Mouse (Mus musculus): Measurements from ENCODE around the gene Uap1. TPM values are rescaled to one million over a fixed set of nuclear protein-coding genes. Genes with fewer than 3 reads are reported as not detected.

The Uap1 gene
- polyA plus RNA-seq (2012; rRNA removed; ENCODE audit: low replicate concordance), result 9.1 and 11.6 TPM in 2 replicates

GRCm38 (mm10) chr1:170174814-170175332 is at the start of gene Uap1:
Uap1 (minus strand) TSS chr1:170174957.

GRCm38 (mm10) chr1:170214757-170215522 is 40.2 kb upstream of the Uap1 start, which contains the start of gene Uhmk1:
Uhmk1 (minus strand) TSS chr1:170215397.

GRCm38 (mm10) chr1:170110516-170111332 is 64.0 kb downstream of the Uap1 start, which contains the start of gene Ddr2:
Ddr2 (minus strand) TSS chr1:170110762.

Other genes with a start within 250 kb of the Uap1 start
- gene Ccdc190, start 246.3 kb downstream of the Uap1 start, polyA plus RNA-seq (2012; rRNA removed; ENCODE audit: low replicate concordance), result 0.08 and 0.25 TPM in 2 replicates
- gene Hsd17b7, start 205.7 kb downstream of the Uap1 start, polyA plus RNA-seq (2012; rRNA removed; ENCODE audit: low replicate concordance), result 1.9 and 2.3 TPM in 2 replicates
- 1.5 and 3.7 TPM in 2 replicates for gene Ddr2, start 64.2 kb downstream of the Uap1 start, polyA plus RNA-seq (2012; rRNA removed; ENCODE audit: low replicate concordance)
- 2.1 and 2.5 TPM in 2 replicates for gene Uhmk1, start 40.4 kb upstream of the Uap1 start, polyA plus RNA-seq (2012; rRNA removed; ENCODE audit: low replicate concordance)
- gene Sh2d1b2, start 57.8 kb upstream of the Uap1 start, polyA plus RNA-seq (2012; rRNA removed; ENCODE audit: low replicate concordance), result not detected in 2 replicates
- gene Sh2d1b1, start 102.4 kb upstream of the Uap1 start, polyA plus RNA-seq (2012; rRNA removed; ENCODE audit: low replicate concordance), result 0.35 and 0.36 TPM in 2 replicates
- 2.5 and 9.0 TPM in 2 replicates for gene Gm7694, start 131.4 kb upstream of the Uap1 start, polyA plus RNA-seq (2012; rRNA removed; ENCODE audit: low replicate concordance)
- not detected in 2 replicates for gene Spata46, start 133.8 kb upstream of the Uap1 start, polyA plus RNA-seq (2012; rRNA removed; ENCODE audit: low replicate concordance)

Data from duodenum, adult 2 months (tissue).